Mouse (Mus musculus): ENCODE measurements around the gene Gm20431. TPM values are rescaled to one million over a fixed set of nuclear protein-coding genes. Genes with fewer than 3 reads are reported as not detected.
"Not testable (repeated sequence)": the region's sequence is repeated elsewhere in the genome, so short reads cannot be mapped to it uniquely, and the experiment has no call there.

The Gm20431 gene
- total RNA-seq, 2 experiments from 2014 or later = 47.2 to 47.5 TPM

- intact Hi-C loops (cut with DNase I) = no loop called here
- no peak for DNase-seq (ENCODE audit: extremely low spot score in 1 of 2, low spot score in 2 of 2)
Observed at GRCm38 (mm10) chr2:167622352-167622751, 38.9 kb downstream of the Gm20431 start.

DNA sequence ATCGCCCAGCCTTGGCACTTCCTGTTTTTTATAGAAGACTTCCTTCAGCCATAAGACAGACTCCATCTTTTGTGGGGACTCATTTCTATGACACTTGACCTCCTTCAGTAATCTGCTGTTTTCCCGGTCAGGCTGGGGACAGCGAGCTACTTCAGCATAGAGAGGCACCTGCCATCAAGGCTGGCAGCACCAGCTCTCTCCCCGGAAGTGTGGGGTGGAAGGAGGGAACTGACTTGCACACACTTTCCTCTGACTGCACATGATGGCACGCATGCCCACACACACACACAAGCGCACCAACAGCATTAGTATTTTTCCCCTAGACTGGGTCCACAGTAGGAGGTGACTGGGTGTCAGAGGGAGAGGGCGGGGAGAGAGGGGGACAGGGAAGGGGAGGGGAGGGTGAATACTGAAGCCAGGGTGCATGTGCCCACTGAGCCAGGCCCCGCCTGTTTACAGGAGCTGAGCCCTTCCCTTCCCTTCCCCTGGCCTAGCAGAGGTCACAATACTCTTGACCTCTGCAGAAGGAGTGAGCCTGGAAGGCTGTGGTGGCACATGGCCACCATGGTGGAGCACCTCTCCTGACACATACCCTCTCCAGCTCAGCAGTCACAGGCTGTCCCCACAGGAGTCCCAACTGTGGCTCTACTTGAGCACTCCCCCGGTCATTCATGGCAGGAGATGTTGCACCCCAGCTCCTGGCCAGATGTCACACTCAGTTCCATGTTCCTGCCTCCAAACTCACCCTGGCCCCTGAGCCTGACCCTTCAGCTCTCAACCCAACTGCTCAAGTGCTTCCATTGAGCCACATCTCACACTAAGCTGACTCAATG is 39.8 kb downstream of the Gm20431 start:
- no peak for DNase-seq (ENCODE audit: extremely low spot score in 1 of 2, low spot score in 2 of 2)
- intact Hi-C loops (cut with DNase I) = no loop called here

DNA sequence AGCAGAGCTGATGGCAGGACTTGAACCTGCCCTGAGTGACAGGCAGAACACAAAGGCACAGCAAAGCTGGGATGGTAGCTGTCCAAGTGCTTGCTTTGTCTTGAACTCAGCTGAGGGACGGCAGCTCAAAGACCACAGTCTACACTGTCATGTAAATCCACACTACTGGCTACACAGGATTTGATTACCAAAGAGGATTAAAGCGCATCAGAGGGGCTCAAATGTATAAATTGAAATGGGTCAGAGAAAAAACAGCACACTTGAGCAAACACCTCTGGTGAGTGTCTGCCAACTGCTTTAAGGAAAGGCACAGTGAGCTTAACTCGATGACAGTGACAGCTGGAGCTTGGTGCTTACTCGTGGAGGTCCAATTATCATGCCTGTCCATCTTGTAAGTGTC is 43.8 kb downstream of the Gm20431 start:
- no peak for DNase-seq (ENCODE audit: extremely low spot score in 1 of 2, low spot score in 2 of 2)
- intact Hi-C loops (cut with DNase I) = no loop called here

GRCm38 (mm10) chr2:167617034-167617433 is 44.3 kb downstream of the Gm20431 start:
- DNase-seq (ENCODE audit: extremely low spot score in 1 of 2, low spot score in 2 of 2) = no peak
- intact Hi-C loops (cut with DNase I) = no loop called here

DNA sequence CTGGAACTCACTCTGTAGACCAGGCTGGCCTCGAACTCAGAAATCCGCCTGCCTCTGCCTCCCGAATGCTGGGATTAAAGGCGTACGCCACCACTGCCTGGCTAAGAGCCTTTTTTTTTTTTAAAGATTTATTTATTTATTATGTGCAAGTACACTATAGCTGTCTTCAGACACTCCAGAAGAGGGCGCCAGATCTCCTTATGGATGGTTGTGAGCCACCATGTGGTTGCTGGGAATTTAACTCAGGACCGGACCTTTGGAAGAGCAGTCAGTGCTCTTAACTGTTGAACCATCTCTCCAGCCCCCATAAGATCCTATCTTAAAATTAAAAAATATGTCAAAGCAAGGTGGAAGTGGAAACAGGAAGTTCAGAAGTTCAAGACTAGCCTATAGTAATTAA is 48.0 kb downstream of the Gm20431 start:
- DNase-seq (ENCODE audit: extremely low spot score in 1 of 2, low spot score in 2 of 2) = peak in 1 of 2 experiments; percentile 27

DNA sequence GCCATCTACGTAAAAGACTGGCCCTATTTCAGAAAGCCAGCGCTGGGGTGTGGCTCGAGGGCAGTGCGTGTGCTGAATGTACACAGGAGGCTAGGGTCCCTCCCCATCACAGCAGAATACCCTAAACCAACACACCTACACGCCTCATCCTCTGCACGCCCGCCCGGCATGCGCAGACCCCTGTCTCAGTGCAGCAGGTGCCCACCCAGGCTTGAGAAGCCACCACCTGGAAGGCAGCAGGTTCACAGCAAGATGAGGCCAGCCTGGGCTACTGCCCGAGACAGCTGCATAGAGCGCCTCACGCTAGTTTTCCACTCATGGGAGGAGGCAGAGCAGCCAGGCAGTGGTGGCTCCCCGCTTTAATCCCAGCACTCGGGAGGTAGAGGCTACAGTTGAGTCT is 49.2 kb downstream of the Gm20431 start:
- DNase-seq (ENCODE audit: extremely low spot score in 1 of 2, low spot score in 2 of 2) = peak in 1 of 2 experiments; percentile 23
- intact Hi-C loops (cut with DNase I) = no loop called here

More for the DNA sequence above, 48.0 kb downstream of the Gm20431 start:
- intact Hi-C loops (cut with DNase I) = not testable (repeated sequence)

- intact Hi-C loops (cut with DNase I) = no loop called here
- no peak for DNase-seq (ENCODE audit: extremely low spot score in 1 of 2, low spot score in 2 of 2)
Observed at GRCm38 (mm10) chr2:167611287-167611686, 50.0 kb downstream of the Gm20431 start.

DNA sequence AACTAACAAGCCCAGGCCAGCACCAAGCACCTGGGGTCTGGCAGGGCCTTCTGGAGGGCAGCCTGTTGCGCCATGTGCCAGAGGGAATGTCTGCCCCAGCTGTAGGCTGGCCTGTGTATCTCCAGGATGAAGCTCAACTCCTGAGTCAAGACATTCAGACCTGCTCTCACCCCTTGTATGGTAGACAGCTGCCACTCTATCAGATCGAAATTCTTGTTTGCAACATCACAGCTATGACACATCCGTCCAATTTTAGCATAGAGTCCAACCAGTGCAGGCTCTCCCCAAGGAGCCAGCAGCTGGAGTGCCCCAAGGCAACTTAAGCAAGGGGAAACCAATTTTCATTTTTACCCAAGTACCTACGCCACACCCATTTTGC is 54.6 kb downstream of the Gm20431 start:
- intact Hi-C loops (cut with DNase I) = no loop called here
- DNase-seq (ENCODE audit: extremely low spot score in 1 of 2, low spot score in 2 of 2) = no peak

GRCm38 (mm10) chr2:167605817-167606744 is 55.2 kb downstream of the Gm20431 start:
- DNase-seq (ENCODE audit: extremely low spot score in 1 of 2, low spot score in 2 of 2) = no peak
- intact Hi-C loops (cut with DNase I) = loop anchor here (2.0 kb wide), 1 partner anchor 69 kb away; no protein-coding TSS in a partner anchor

DNA sequence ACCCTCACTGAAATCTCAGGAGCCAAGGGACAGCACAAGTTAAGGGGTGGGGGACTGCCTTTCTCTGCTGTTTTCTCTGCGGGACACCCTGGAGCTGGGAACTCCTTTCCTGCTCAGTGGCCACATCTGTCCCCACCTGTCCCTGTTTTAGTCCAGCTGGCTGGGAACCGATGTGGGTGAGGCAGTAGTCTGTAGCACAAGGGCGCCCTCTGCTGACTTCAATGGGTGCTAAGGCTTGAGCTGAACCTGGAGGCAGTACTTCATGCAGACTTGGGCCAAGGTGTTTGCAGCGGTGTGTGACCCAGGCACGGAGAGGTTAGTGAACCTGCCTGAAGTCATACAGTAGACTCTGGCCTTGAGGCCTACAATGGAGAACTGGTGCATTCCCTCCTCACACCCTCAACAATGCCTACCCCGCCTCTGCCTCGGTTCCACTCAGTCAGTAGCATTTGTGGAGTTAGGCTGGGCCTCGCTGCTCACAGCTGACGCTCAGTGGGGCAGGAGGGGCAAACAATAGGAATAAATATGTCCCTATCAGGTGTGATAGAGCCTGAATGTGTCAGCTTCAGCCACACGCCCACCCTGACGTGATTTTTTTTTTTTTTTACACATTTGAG is 56.0 kb downstream of the Gm20431 start:
- intact Hi-C loops (cut with DNase I) = loop anchor here (2.0 kb wide), 1 partner anchor 68 kb away; no protein-coding TSS in a partner anchor
- DNase-seq (ENCODE audit: extremely low spot score in 1 of 2, low spot score in 2 of 2) = peak; percentile 77 to 89

GRCm38 (mm10) chr2:167602978-167603377 is 58.3 kb downstream of the Gm20431 start:
- intact Hi-C loops (cut with DNase I) = no loop called here
- DNase-seq (ENCODE audit: extremely low spot score in 1 of 2, low spot score in 2 of 2) = no peak

- intact Hi-C loops (cut with DNase I) = no loop called here
Observed at GRCm38 (mm10) chr2:167602364-167602763, 58.9 kb downstream of the Gm20431 start.

GRCm38 (mm10) chr2:167600481-167600995 is 60.8 kb downstream of the Gm20431 start:
- intact Hi-C loops (cut with DNase I) = no loop called here
- DNase-seq (ENCODE audit: extremely low spot score in 1 of 2, low spot score in 2 of 2) = no peak

More at GRCm38 (mm10) chr2:167602364-167602763, 58.9 kb downstream of the Gm20431 start:
- no peak for DNase-seq (ENCODE audit: extremely low spot score in 1 of 2, low spot score in 2 of 2)

DNA sequence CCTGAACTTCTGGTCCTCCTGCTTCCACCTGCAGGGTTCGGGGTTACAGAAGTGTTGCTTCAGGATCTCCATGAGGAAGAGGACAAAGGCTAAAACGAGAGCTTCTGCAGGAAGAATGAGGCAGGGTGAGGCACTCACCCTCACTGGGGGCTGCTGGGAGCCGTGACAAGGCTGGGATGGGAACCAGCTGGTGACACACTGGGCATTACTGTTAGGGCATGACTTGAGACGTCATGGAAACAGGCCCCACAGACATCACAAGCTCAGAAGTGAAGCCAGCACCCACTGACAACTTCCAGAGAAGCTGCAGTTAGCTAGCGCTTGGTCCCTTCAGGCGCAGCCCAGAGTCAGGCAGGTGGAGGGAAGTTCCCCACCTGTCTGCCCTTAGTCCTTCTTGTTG is 61.4 kb downstream of the Gm20431 start:
- intact Hi-C loops (cut with DNase I) = no loop called here
- no peak for DNase-seq (ENCODE audit: extremely low spot score in 1 of 2, low spot score in 2 of 2)

DNA sequence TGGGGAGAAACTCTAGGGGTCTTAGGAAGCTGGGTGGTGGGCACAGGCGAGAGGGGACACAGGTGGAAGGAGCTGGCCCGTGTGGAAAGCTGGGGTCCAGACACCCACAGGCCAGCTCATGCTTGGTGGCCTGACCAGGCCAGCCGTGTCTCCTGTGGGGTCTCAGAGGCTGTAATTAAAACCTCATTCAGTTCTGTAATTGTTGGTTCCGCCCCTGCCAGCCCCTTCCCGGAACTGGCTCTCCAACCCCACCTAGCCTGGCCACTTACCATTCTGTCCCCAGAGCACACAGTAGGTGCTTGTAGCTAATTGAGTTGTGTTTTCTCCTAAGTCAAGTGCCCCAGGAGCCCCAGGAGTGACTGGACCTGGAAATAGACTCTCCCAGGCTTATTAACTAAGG is 62.1 kb downstream of the Gm20431 start:
- DNase-seq (ENCODE audit: extremely low spot score in 1 of 2, low spot score in 2 of 2) = no peak
- intact Hi-C loops (cut with DNase I) = no loop called here

DNA sequence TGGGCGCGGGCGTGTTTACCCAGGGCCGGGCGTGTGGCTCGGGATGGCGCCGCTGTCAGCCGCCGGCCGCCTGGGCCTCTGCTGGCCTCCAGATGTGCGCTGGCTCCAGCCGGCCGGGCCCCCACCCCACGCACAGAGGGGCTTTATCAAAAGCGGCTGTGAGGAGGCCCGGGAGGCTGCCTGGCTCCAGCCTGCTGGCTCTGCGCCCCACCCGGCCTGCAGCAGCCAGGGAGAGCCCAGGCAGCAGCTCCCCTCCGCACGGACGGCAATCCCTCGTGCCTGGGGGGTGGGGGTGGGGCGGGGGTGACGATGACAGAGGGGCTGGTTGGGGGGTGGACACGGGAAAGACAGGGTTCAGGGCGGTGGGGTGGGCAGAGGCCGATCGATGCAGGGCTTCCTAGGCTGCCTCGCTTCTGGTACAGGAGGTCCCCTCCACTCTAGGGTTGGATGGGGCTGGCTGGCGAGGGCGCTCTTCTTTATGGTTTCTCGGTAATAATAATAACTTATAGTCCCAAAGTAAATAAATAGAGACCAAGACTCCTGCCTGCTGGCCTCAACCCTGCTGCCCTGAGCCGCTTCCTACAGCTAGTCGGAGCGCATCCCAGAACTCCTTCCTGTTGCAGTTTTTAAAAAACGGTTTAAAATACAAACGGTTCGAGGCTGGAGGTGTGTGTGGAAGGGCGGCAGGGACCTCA is 63.7 kb downstream of the Gm20431 start:
- intact Hi-C loops (cut with DNase I) = no loop called here
- DNase-seq (ENCODE audit: extremely low spot score in 1 of 2, low spot score in 2 of 2) = peak in 1 of 2 experiments; percentile 76

DNA sequence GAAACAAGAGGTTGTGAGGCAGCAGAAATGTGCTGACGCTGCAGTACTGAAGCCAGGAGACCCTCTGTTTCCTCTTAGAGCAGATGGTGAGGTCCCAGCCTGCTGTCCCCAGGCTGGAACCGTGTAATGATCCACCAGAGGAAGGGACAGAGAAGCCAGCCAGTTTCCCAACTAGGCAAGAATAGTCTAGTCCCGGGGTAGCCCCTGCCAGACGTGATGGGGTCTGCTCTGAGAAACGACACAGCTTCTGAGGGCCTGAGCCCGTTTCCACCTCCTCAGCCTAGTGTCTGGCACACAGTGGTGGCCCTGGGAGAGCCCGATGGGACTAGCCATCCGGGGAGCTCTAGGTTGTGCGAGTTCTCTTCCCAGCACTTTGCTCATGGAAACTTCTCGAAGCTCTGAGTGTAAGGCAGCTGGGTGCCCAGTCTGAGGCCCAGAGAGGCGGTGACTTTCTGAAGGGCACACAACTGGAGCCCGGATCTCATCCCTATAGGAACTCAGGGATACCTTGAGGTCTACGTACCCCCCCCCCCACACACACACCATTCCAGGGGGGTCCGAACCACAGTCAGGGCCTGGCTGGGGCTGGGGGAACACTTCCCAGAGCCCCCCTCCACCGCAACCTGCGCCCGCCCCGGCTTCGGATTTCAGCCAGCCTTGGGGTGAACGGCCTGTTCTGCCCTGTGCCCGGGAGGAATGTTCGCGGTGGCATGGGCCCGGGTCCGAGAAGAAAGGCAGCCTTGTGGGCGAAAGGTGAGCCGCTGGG is 64.4 kb downstream of the Gm20431 start:
- DNase-seq (ENCODE audit: extremely low spot score in 1 of 2, low spot score in 2 of 2) = no peak

GRCm38 (mm10) chr2:167596262-167596661 is 65.0 kb downstream of the Gm20431 start:
- intact Hi-C loops (cut with DNase I) = no loop called here
- DNase-seq (ENCODE audit: extremely low spot score in 1 of 2, low spot score in 2 of 2) = no peak

More for the DNA sequence above, 64.4 kb downstream of the Gm20431 start:
- intact Hi-C loops (cut with DNase I) = no loop called here

Measured in left cerebral cortex, postnatal 10 days (tissue).